Comparison of ENCODE assay signal across 13 mouse cellular contexts in genomic region chr9:98939290-98939689, GRCm38 (mm10). TPM values are rescaled to one million over a fixed set of nuclear protein-coding genes. Genes with fewer than 3 reads are reported as not detected.
DNase-seq lines count a peak whose midpoint lies in the region; ATAC-seq and TF ChIP-seq lines count a peak whose summit lies in the region.
"Had no signal": no experiment of that assay in that cellular context is flagged by ENCODE, and none has a peak within 500 bp of the region (broad histone marks: within the 10 kb centered on the region; RNA-seq: fewer than 3 reads in every experiment).

No protein-coding gene starts in this region.

- no peak for TF ChIP-seq POLR2A in MEL (IDR thresholded peaks at IDR 0.05; ENCODE audit: control insufficient read depth in 1 of 2, insufficient read depth in 1 of 2, low read depth in 1 of 2, low read length in 2 of 2, poor library complexity in 1 of 2)

- peak; percentile 38 for DNase-seq in hindbrain, embryonic 11.5 days (ENCODE audit: low spot score)
- DNase-seq in lung, postnatal 0 days (ENCODE audit: low spot score) = peak; percentile 21
- DNase-seq in lung, adult 18-20 months = no peak
- DNase-seq in MEL (ENCODE audit: low read depth, low spot score) = peak; percentile 4
- peak; percentile 5 for DNase-seq in induced T-regulatory cell, adult 2 months (ENCODE audit: low read depth)
- DNase-seq in c-Kit-positive CD71-positive TER-119-positive erythroid progenitor cells, embryonic 14.5 days (ENCODE audit: low spot score) = no peak
- DNase-seq: cerebellum, adult 18-20 months; gastrocnemius, postnatal 10 days had no signal

- no peaks in the 10 kb centered on the region for H3K4me1 ChIP-seq in hindbrain, embryonic 11.5 days (replicated peaks; ENCODE audit: control insufficient read depth, insufficient read depth, low read length)
- H3K4me1 ChIP-seq in hindbrain, embryonic 16.5 days (ENCODE audit: control insufficient read depth, insufficient read depth, low read depth, low read length) = no peaks in the 10 kb centered on the region
- no peaks in the 10 kb centered on the region for H3K4me1 ChIP-seq in lung, postnatal 0 days (ENCODE audit: insufficient read depth, low read depth, low read length)
- H3K4me1 ChIP-seq in MEL (ENCODE audit: control insufficient read depth in 1 of 2, insufficient read depth in 2 of 2, low read length in 2 of 2) = no peaks in the 10 kb centered on the region
- H3K4me1 ChIP-seq: kidney, embryonic 15.5 days; neural tube, embryonic 13.5 days had no signal

- H3K27ac ChIP-seq in hindbrain, embryonic 11.5 days (ENCODE audit: low read depth, low read length) = no peak overlapping the region
- no peak overlapping the region for H3K27ac ChIP-seq in hindbrain, embryonic 16.5 days (ENCODE audit: low read depth, low read length)
- H3K27ac ChIP-seq in lung, postnatal 0 days (ENCODE audit: low read length) = no peak overlapping the region
- H3K27ac ChIP-seq in MEL (ENCODE audit: control insufficient read depth, low read depth, low read length) = no peak overlapping the region
- H3K27ac ChIP-seq: kidney, embryonic 15.5 days; neural tube, embryonic 13.5 days had no signal

- H3K9ac ChIP-seq in hindbrain, embryonic 11.5 days (ENCODE audit: low read depth, low read length) = no peak overlapping the region
- H3K9ac ChIP-seq in hindbrain, embryonic 16.5 days (ENCODE audit: low read depth, low read length) = no peak overlapping the region
- H3K9ac ChIP-seq in lung, postnatal 0 days (replicated peaks; ENCODE audit: low read depth) = no peak overlapping the region
- no peak overlapping the region for H3K9ac ChIP-seq in MEL (ENCODE audit: control insufficient read depth, low read depth, low read length, poor library complexity, severe bottlenecking)
- H3K9ac ChIP-seq: kidney, embryonic 15.5 days; neural tube, embryonic 13.5 days had no signal

- ATAC-seq in hindbrain, embryonic 11.5 days (ENCODE audit: low FRiP score) = no peak
- no peak for ATAC-seq in hindbrain, embryonic 16.5 days
- ATAC-seq in lung, postnatal 0 days = no peak

- WGBS in hindbrain, embryonic 11.5 days = 26% methylated on average over 2 of the region's 2 CpGs
- 22% methylated on average over 2 of the region's 2 CpGs for WGBS in hindbrain, embryonic 16.5 days
- WGBS in lung, postnatal 0 days = 24% methylated on average over 2 of the region's 2 CpGs

- no peak overlapping the region for H3K4me3 ChIP-seq in hindbrain, embryonic 11.5 days (ENCODE audit: low read depth, low read length)
- no peak overlapping the region for H3K4me3 ChIP-seq in hindbrain, embryonic 16.5 days (ENCODE audit: low read length)
- H3K4me3 ChIP-seq in lung, postnatal 0 days (ENCODE audit: low read depth, low read length) = no peak overlapping the region
- no peak overlapping the region for H3K4me3 ChIP-seq in MEL (ENCODE audit: control insufficient read depth in 1 of 2, insufficient read depth in 1 of 2, low read depth in 2 of 2, low read length in 2 of 2)
- H3K4me3 ChIP-seq: kidney, embryonic 15.5 days; neural tube, embryonic 13.5 days had no signal

- H3K27me3 ChIP-seq in hindbrain, embryonic 11.5 days (ENCODE audit: control insufficient read depth, insufficient read depth, low read length) = 0 out of 2 replicates have a peak, but pooled peaks cover 2% of the 10 kb centered on the region
- H3K27me3 ChIP-seq in hindbrain, embryonic 16.5 days (replicated peaks; ENCODE audit: control insufficient read depth, insufficient read depth, low read length) = no peaks in the 10 kb centered on the region
- H3K27me3 ChIP-seq in lung, postnatal 0 days (replicated peaks; ENCODE audit: insufficient read depth, low read length) = no peaks in the 10 kb centered on the region
- no peaks in the 10 kb centered on the region for H3K27me3 ChIP-seq in MEL (ENCODE audit: control insufficient read depth in 1 of 2, insufficient read depth in 2 of 2, low read length in 2 of 2)

- no peaks in the 10 kb centered on the region for H3K79me2 ChIP-seq in MEL (ENCODE audit: control insufficient read depth, insufficient read depth, low read length, poor library complexity)

- H3K36me3 ChIP-seq in hindbrain, embryonic 11.5 days (ENCODE audit: control insufficient read depth, insufficient read depth, low read length) = no peaks in the 10 kb centered on the region
- no peaks in the 10 kb centered on the region for H3K36me3 ChIP-seq in hindbrain, embryonic 16.5 days (ENCODE audit: control insufficient read depth, insufficient read depth, low read length)
- H3K36me3 ChIP-seq in lung, postnatal 0 days (ENCODE audit: insufficient read depth, low read length) = no peaks in the 10 kb centered on the region
- no peaks in the 10 kb centered on the region for H3K36me3 ChIP-seq in MEL (ENCODE audit: control insufficient read depth in 1 of 2, insufficient read depth in 2 of 2, low read length in 2 of 2)
- H3K36me3 ChIP-seq: kidney, embryonic 15.5 days; neural tube, embryonic 13.5 days had no signal

- TF ChIP-seq RAD21 in MEL (IDR thresholded peaks at IDR 0.05; ENCODE audit: low read depth, low read length) = no peak

- peak; percentile 60 for TF ChIP-seq CTCF in lung, postnatal 0 days (IDR thresholded peaks at IDR 0.05)
- TF ChIP-seq CTCF in MEL (IDR thresholded peaks at IDR 0.05 in 2 of 3, conservative IDR thresholded peaks at IDR 0.05 in 1 of 3; ENCODE audit: control insufficient read depth in 1 of 3, insufficient read depth in 1 of 3, low read depth in 2 of 3, low read length in 3 of 3, poor library complexity in 1 of 3, severe bottlenecking in 1 of 3) = peak in 2 of 3 experiments; percentile 21 to 36; a peak in 4 of 6 replicates

- no peaks in the 10 kb centered on the region for H3K9me3 ChIP-seq in hindbrain, embryonic 11.5 days (ENCODE audit: control insufficient read depth, low read length)
- H3K9me3 ChIP-seq in hindbrain, embryonic 16.5 days (ENCODE audit: control insufficient read depth, low read length) = no peaks in the 10 kb centered on the region
- no peaks in the 10 kb centered on the region for H3K9me3 ChIP-seq in lung, postnatal 0 days (ENCODE audit: low read length)
- no peaks in the 10 kb centered on the region for H3K9me3 ChIP-seq in MEL (replicated peaks; ENCODE audit: insufficient read depth, low read length)
- H3K9me3 ChIP-seq: kidney, embryonic 15.5 days; neural tube, embryonic 13.5 days had no signal

- H3K4me2 ChIP-seq in hindbrain, embryonic 11.5 days (replicated peaks; ENCODE audit: low read depth, low read length) = no peak overlapping the region
- H3K4me2 ChIP-seq in hindbrain, embryonic 16.5 days (ENCODE audit: low read length) = no peak overlapping the region
- H3K4me2 ChIP-seq in lung, postnatal 0 days (replicated peaks; ENCODE audit: low read depth, low read length) = no peak overlapping the region
- H3K4me2 ChIP-seq: kidney, embryonic 15.5 days; neural tube, embryonic 13.5 days had no signal

- TF ChIP-seq EP300 in lung, postnatal 0 days (IDR thresholded peaks at IDR 0.05) = no peak
- TF ChIP-seq EP300 in MEL (IDR thresholded peaks at IDR 0.05; ENCODE audit: low read depth in 1 of 2, low read length in 2 of 2) = no peak

TF ChIP-seq in MEL, 35 proteins besides CTCF, POLR2A, EP300 and RAD21:
- TF ChIP-seq ZNF384 (IDR thresholded peaks at IDR 0.05; ENCODE audit: low read depth, low read length) (no peak), SMC3 (IDR thresholded peaks at IDR 0.05; ENCODE audit: low read depth, low read length) (0 out of 2 replicates have a peak, but pooled peaks have one; percentile 24)

RNA-seq across cellular contexts. Expression of gene Foxl2, which starts 15.8 kb away (rescaled TPM):
- 1.0 and 1.3 TPM in 2 replicates for polyA plus RNA-seq in hindbrain, embryonic 11.5 days (2014; fragmentation: Nextera tagmentation; extraction: Ambion mirVana)
- polyA plus RNA-seq in hindbrain, embryonic 16.5 days (2015; fragmentation: Nextera tagmentation; extraction: Ambion mirVana) = 0.24 and 0.45 TPM in 2 replicates
- not detected in 2 replicates for polyA plus RNA-seq in lung, postnatal 0 days (2015; fragmentation: Nextera tagmentation; extraction: Ambion mirVana)
- not detected in 2 replicates for total RNA-seq in MEL (2012; rRNA removed)
- polyA plus RNA-seq in MEL (2012; ENCODE audit: insufficient read depth in 1 of 2, insufficient read length in 2 of 2, low read depth in 1 of 2, low replicate concordance in 2 of 2, missing spikeins in 1 of 2) = not detected
- total RNA-seq: gastrocnemius, postnatal 10 days had no signal
- polyA plus RNA-seq: kidney, embryonic 15.5 days had no signal

RNA-seq across cellular contexts. Expression of gene 7420426K07Rik, which starts 36.4 kb away (rescaled TPM):
- not detected in 2 replicates for polyA plus RNA-seq in hindbrain, embryonic 11.5 days (2014; fragmentation: Nextera tagmentation; extraction: Ambion mirVana)
- polyA plus RNA-seq in hindbrain, embryonic 16.5 days (2015; fragmentation: Nextera tagmentation; extraction: Ambion mirVana) = not detected in 2 replicates
- polyA plus RNA-seq in lung, postnatal 0 days (2015; fragmentation: Nextera tagmentation; extraction: Ambion mirVana) = not detected in 2 replicates
- not detected in 2 replicates for total RNA-seq in MEL (2012; rRNA removed)
- not detected for polyA plus RNA-seq in MEL (2012; ENCODE audit: insufficient read depth in 1 of 2, insufficient read length in 2 of 2, low read depth in 1 of 2, low replicate concordance in 2 of 2, missing spikeins in 1 of 2)
- total RNA-seq: gastrocnemius, postnatal 10 days; left cerebral cortex, postnatal 14 days had no signal
- polyA plus RNA-seq: heart, embryonic 16.5 days; kidney, embryonic 15.5 days; neural tube, embryonic 13.5 days had no signal

RNA-seq across cellular contexts. Expression of gene Faim, which starts 46.9 kb away (rescaled TPM):
- 92.0 and 96.3 TPM in 2 replicates for polyA plus RNA-seq in hindbrain, embryonic 11.5 days (2014; fragmentation: Nextera tagmentation; extraction: Ambion mirVana)
- 107 and 115 TPM in 2 replicates for polyA plus RNA-seq in hindbrain, embryonic 16.5 days (2015; fragmentation: Nextera tagmentation; extraction: Ambion mirVana)
- polyA plus RNA-seq in lung, postnatal 0 days (2015; fragmentation: Nextera tagmentation; extraction: Ambion mirVana) = 35.3 and 38.4 TPM in 2 replicates
- 29.2 and 30.7 TPM in 2 replicates for total RNA-seq in MEL (2012; rRNA removed)
- 10 to 100 TPM in 1 of 2 experiments, not detected in 1; 53.6 TPM for polyA plus RNA-seq in MEL (2012; ENCODE audit: insufficient read depth in 1 of 2, insufficient read length in 2 of 2, low read depth in 1 of 2, low replicate concordance in 2 of 2, missing spikeins in 1 of 2)

Comparison
In these comparisons a context has a peak if more than half of its experiments do, and no peak if none do; other contexts are left out.
1. DNase-seq: peak in hindbrain, embryonic 11.5 days (single experiment), lung, postnatal 0 days (single experiment), MEL (single experiment) and induced T-regulatory cell, adult 2 months (single experiment); none in lung, adult 18-20 months (0 of 2) and c-Kit-positive CD71-positive TER-119-positive erythroid progenitor cells, embryonic 14.5 days (single experiment).